ENCODE assay signal across 10 mouse cellular contexts in genomic region chr17:28259890-28260542, GRCm38 (mm10). TPM values are rescaled to one million over a fixed set of nuclear protein-coding genes. Genes with fewer than 3 reads are reported as not detected.
DNase-seq lines count a peak whose midpoint lies in the region; TF ChIP-seq lines count a peak whose summit lies in the region.
"Had no signal": no experiment of that assay in that cellular context is flagged by ENCODE, and none has a peak within 500 bp of the region (broad histone marks: within the 10 kb centered on the region; RNA-seq: fewer than 3 reads in every experiment).

No protein-coding gene starts in this region.

- H3K36me3 ChIP-seq in macrophage (ENCODE audit: inconsistent target): no peaks in the 10 kb centered on the region
- H3K36me3 ChIP-seq: liver, embryonic 15.5 days had no signal

- no peak overlapping the region for H3K27ac ChIP-seq in gastrocnemius, adult 2 months
- H3K27ac ChIP-seq in macrophage: peak overlapping the region; percentile 60
- H3K27ac ChIP-seq: liver, embryonic 15.5 days had no signal

- peaks cover 95% of the 10 kb centered on the region for H3K79me2 ChIP-seq in macrophage (ENCODE audit: inconsistent target)

- WGBS in macrophage (ENCODE audit: missing documents): 28% methylated on average over 15 of the region's 16 CpGs

- intact Hi-C loops in gastrocnemius, adult 2 months (cut with DNase I): no loop called here

- H3K4me3 ChIP-seq in gastrocnemius, adult 2 months: no peak overlapping the region
- H3K4me3 ChIP-seq in macrophage (ENCODE audit: inconsistent target): no peak overlapping the region
- H3K4me3 ChIP-seq: liver, embryonic 15.5 days had no signal

- peak; percentile 65 for TF ChIP-seq CTCF in gastrocnemius, adult 2 months (IDR thresholded peaks at IDR 0.05)

- no peak for DNase-seq in gastrocnemius, adult 2 months
- DNase-seq in gastrocnemius, postnatal 4 days (ENCODE audit: low spot score in 2 of 2): no peak
- peak; percentile 91 for DNase-seq in 3134 (ENCODE audit: extremely low read depth, insufficient read length, low spot score)
- peak; percentile 59 for DNase-seq in T-cell, adult 2 months (ENCODE audit: low spot score)
- DNase-seq in urinary bladder, postnatal 14 days (ENCODE audit: low spot score): no peak
- DNase-seq in cerebellum, adult 9-11 months: no peak
- DNase-seq in left cerebral cortex, adult 9 months (ENCODE audit: low spot score in 2 of 2): no peak
- DNase-seq: right cerebral cortex, postnatal 14 days had no signal

RNA-seq across cellular contexts. Expression of gene Ppard, which starts 27.5 kb away (rescaled TPM):
- total RNA-seq in gastrocnemius, adult 2 months (2021): 10 to 100 TPM; 29.1 to 30.7 TPM
- total RNA-seq in gastrocnemius, postnatal 4 days (2021): 10 to 100 TPM; 34.3 to 37.6 TPM
- total RNA-seq in macrophage (2018; cell fraction: chromatin; rRNA removed): 10 to 100 TPM; 12.0 to 77.1 (median 35.8) TPM
- total RNA-seq in macrophage (2018; cell fraction: cytosol; rRNA removed): 10 to 100 TPM; 14.4 to 32.5 (median 20.6) TPM
- total RNA-seq in macrophage (2018; cell fraction: nucleus; rRNA removed): 10 to 100 TPM; 16.5 to 68.6 (median 26.6) TPM
- 10.6 to 23.1 TPM (median 20.3 TPM) in 3 replicates for polyA plus RNA-seq in macrophage (2018)

RNA-seq across cellular contexts. Expression of gene Def6, which starts 52.4 kb away (rescaled TPM):
- total RNA-seq in gastrocnemius, adult 2 months (2021): 1 to 10 TPM; 1.5 to 1.6 TPM
- total RNA-seq in gastrocnemius, postnatal 4 days (2021): 1 to 10 TPM; 4.7 to 4.8 TPM
- total RNA-seq in macrophage (2018; cell fraction: chromatin; rRNA removed): 10 to 100 TPM in 20 of 26 experiments, 1 to 10 TPM in 6; 4.6 to 41.8 (median 24.5) TPM
- total RNA-seq in macrophage (2018; cell fraction: cytosol; rRNA removed): 10 to 100 TPM; 12.0 to 36.5 (median 30.1) TPM
- total RNA-seq in macrophage (2018; cell fraction: nucleus; rRNA removed): 10 to 100 TPM in 24 of 26 experiments, 1 to 10 TPM in 2; 6.1 to 35.2 (median 23.3) TPM
- polyA plus RNA-seq in macrophage (2018): 20.9 to 30.3 TPM (median 27.3 TPM) in 3 replicates

RNA-seq across cellular contexts. Expression of gene Fance, which starts 53.3 kb away (rescaled TPM):
- total RNA-seq in gastrocnemius, adult 2 months (2021): 10 to 100 TPM in 1 of 2 experiments, 1 to 10 TPM in 1; 9.4 to 11.2 TPM
- total RNA-seq in gastrocnemius, postnatal 4 days (2021): 10 to 100 TPM; 24.9 to 25.4 TPM
- total RNA-seq in macrophage (2018; cell fraction: chromatin; rRNA removed): 10 to 100 TPM in 22 of 26 experiments, 1 to 10 TPM in 4; 3.7 to 74.7 (median 25.1) TPM
- total RNA-seq in macrophage (2018; cell fraction: cytosol; rRNA removed): 10 to 100 TPM in 20 of 26 experiments, 1 to 10 TPM in 6; 8.0 to 29.0 (median 13.7) TPM
- total RNA-seq in macrophage (2018; cell fraction: nucleus; rRNA removed): 10 to 100 TPM in 20 of 26 experiments, 1 to 10 TPM in 6; 6.8 to 53.6 (median 14.9) TPM
- polyA plus RNA-seq in macrophage (2018): 10.8 to 20.6 TPM (median 20.1 TPM) in 3 replicates

Comparison
In these comparisons a context has a peak if more than half of its experiments do, and no peak if none do; other contexts are left out.
1. DNase-seq: peak in 3134 (single experiment) and T-cell, adult 2 months (single experiment); none in gastrocnemius, adult 2 months (single experiment), gastrocnemius, postnatal 4 days (0 of 2), urinary bladder, postnatal 14 days (single experiment), cerebellum, adult 9-11 months (single experiment) and left cerebral cortex, adult 9 months (0 of 2).